Mouse (Mus musculus) intestine, postnatal 0 days (tissue): ENCODE measurements at regions not wholly inside any gene's neighbourhood (a gene's known extent, or its start where the extent isn't known, plus 50 kb on each side); places are given as distances from the start of the nearest gene placed in this dataset.
"Not testable (repeated sequence)": the region's sequence is repeated elsewhere in the genome, so short reads cannot be mapped to it uniquely, and the experiment has no call there.

Experiments
- ATAC-seq: fragments of 200-750 bp; cut with Nextera tagmentation; 2 replicates; pipeline ENCODE4 v1.8.0; 2017; ENCODE audit warnings: mild to moderate bottlenecking, moderate TSS enrichment, moderate library complexity
- H3K27ac ChIP-seq: fragments of 300-500 bp; sonication (generic); 2 replicates; pipeline ENCODE4 v1.5.1; 2014; ENCODE audit warnings: mild to moderate bottlenecking, low read depth, low read length, moderate library complexity
- H3K27me3 ChIP-seq: fragments of 300-500 bp; sonication (generic); replicated peaks from 2 replicates; pipeline ENCODE4 v1.6.1; 2014; ENCODE audit warnings: low read length, mixed read lengths; ENCODE audit not compliant: control insufficient read depth, insufficient read depth
- H3K36me3 ChIP-seq: fragments of 300-500 bp; sonication (generic); 2 replicates; pipeline ENCODE4 v1.6.1; 2014; ENCODE audit warnings: mild to moderate bottlenecking, moderate library complexity; ENCODE audit not compliant: control insufficient read depth, insufficient read depth
- H3K4me1 ChIP-seq: fragments of 300-500 bp; sonication (generic); replicated peaks from 2 replicates; pipeline ENCODE4 v1.6.1; 2014; ENCODE audit warnings: antibody characterized with exemption, low read length, mixed read lengths; ENCODE audit not compliant: control insufficient read depth, insufficient read depth
- H3K4me2 ChIP-seq: fragments of 300-500 bp; sonication (generic); replicated peaks from 2 replicates; pipeline ENCODE4 v1.6.1; 2014; ENCODE audit warnings: low read depth, mild to moderate bottlenecking, moderate library complexity
- H3K4me3 ChIP-seq: fragments of 300-500 bp; sonication (generic); 2 replicates; pipeline ENCODE4 v1.5.1; 2014; ENCODE audit warnings: low read depth, low read length
- H3K9ac ChIP-seq: fragments of 300-500 bp; sonication (generic); 2 replicates; pipeline ENCODE4 v1.6.1; 2014; ENCODE audit warnings: mild to moderate bottlenecking, low read depth, low read length
- H3K9me3 ChIP-seq: fragments of 300-500 bp; sonication (generic); 2 replicates; pipeline ENCODE4 v1.6.1; 2016; ENCODE audit warnings: mixed run types; ENCODE audit not compliant: control insufficient read depth
- CTCF ChIP-seq: sonication (generic); IDR thresholded peaks from 2 replicates; pipeline ENCODE4 v1.5.1; 2016; ENCODE audit warnings: low read depth, mild to moderate bottlenecking, control low read depth, antibody characterized with exemption, moderate library complexity
- WGBS: fragments of 180-500 bp; shearing (Covaris S2); extraction: QIAGEN DNeasy Blood & Tissue Kit; methylation state at CpG from one replicate; pipeline ENCODE4 v1.1.7; 2014; 5-methylcytosine and 5-hydroxymethylcytosine counted together

- 60% methylated on average over 2 of the region's 2 CpGs for WGBS
- Histone ChIP-seq H3K27ac (no peak overlapping the region), H3K27me3 (no peaks in the 10 kb centered on the region), H3K36me3 (no peaks in the 10 kb centered on the region), H3K9me3 (no peaks in the 10 kb centered on the region), H3K4me2 (no peak overlapping the region), H3K4me1 (no peaks in the 10 kb centered on the region), H3K9ac (no peak overlapping the region), H3K4me3 (no peak overlapping the region)
- ATAC-seq: no peak
- TF ChIP-seq CTCF: no peak
These were observed 482.7 kb upstream of the Smim15 start for GRCm38 (mm10) chr13:107561529-107561928.

- 73% methylated on average over 3 of the region's 3 CpGs for WGBS
- no peak overlapping the region for H3K27ac ChIP-seq
- H3K36me3 ChIP-seq: no peaks in the 10 kb centered on the region
- no peak for TF ChIP-seq CTCF
- no peak for ATAC-seq
- no peak overlapping the region for H3K4me2 ChIP-seq
- no peaks in the 10 kb centered on the region for H3K9me3 ChIP-seq
- no peak overlapping the region for H3K4me3 ChIP-seq
- H3K9ac ChIP-seq: no peak overlapping the region
- H3K4me1 ChIP-seq: no peaks in the 10 kb centered on the region
- H3K27me3 ChIP-seq: no peaks in the 10 kb centered on the region
These were observed 488.3 kb upstream of the Smim15 start for GRCm38 (mm10) chr13:107555958-107556357.

GRCm38 (mm10) chr13:107554091-107554490 is 490.2 kb upstream of the Smim15 start:
- Histone ChIP-seq H3K27me3 (no peaks in the 10 kb centered on the region), H3K4me1 (no peaks in the 10 kb centered on the region), H3K9ac (no peak overlapping the region), H3K4me3 (no peak overlapping the region), H3K27ac (no peak overlapping the region), H3K4me2 (no peak overlapping the region), H3K36me3 (no peaks in the 10 kb centered on the region), H3K9me3 (no peaks in the 10 kb centered on the region)
- ATAC-seq: no peak
- TF ChIP-seq CTCF: no peak
- WGBS: 83% methylated on average over 3 of the region's 3 CpGs

- no peak for ATAC-seq
These were observed 492.1 kb upstream of the Smim15 start for GRCm38 (mm10) chr13:107552165-107552564.

GRCm38 (mm10) chr13:107549995-107550394 is 494.3 kb upstream of the Smim15 start:
- H3K9me3 ChIP-seq, H3K9ac ChIP-seq, H3K4me2 ChIP-seq, H3K4me1 ChIP-seq, H3K27me3 ChIP-seq, ATAC-seq, H3K27ac ChIP-seq, H3K36me3 ChIP-seq, H3K4me3 ChIP-seq: not testable (repeated sequence)
- 87% methylated on average over 7 of the region's 7 CpGs for WGBS

More at GRCm38 (mm10) chr13:107552165-107552564, 492.1 kb upstream of the Smim15 start:
- H3K4me1 ChIP-seq: no peaks in the 10 kb centered on the region
- no peak overlapping the region for H3K4me2 ChIP-seq
- H3K36me3 ChIP-seq: no peaks in the 10 kb centered on the region
- TF ChIP-seq CTCF: no peak
- no peak overlapping the region for H3K27ac ChIP-seq
- no peaks in the 10 kb centered on the region for H3K9me3 ChIP-seq
- 92% methylated on average over 4 of the region's 4 CpGs for WGBS
- H3K9ac ChIP-seq: no peak overlapping the region
- H3K4me3 ChIP-seq: no peak overlapping the region
- H3K27me3 ChIP-seq: no peaks in the 10 kb centered on the region

GRCm38 (mm10) chr13:107547073-107547472 is 497.2 kb upstream of the Smim15 start:
- TF ChIP-seq CTCF: no peak
- no peak overlapping the region for H3K4me2 ChIP-seq
- H3K9ac ChIP-seq: no peak overlapping the region
- H3K27ac ChIP-seq: no peak overlapping the region
- no peaks in the 10 kb centered on the region for H3K27me3 ChIP-seq
- H3K4me3 ChIP-seq: no peak overlapping the region
- H3K9me3 ChIP-seq: no peaks in the 10 kb centered on the region
- H3K36me3 ChIP-seq: no peaks in the 10 kb centered on the region
- no peak for ATAC-seq
- WGBS: 85% methylated on average over 7 of the region's 7 CpGs
- no peaks in the 10 kb centered on the region for H3K4me1 ChIP-seq

- Histone ChIP-seq H3K9me3 (no peaks in the 10 kb centered on the region), H3K27ac (no peak overlapping the region), H3K4me1 (no peaks in the 10 kb centered on the region), H3K4me2 (no peak overlapping the region), H3K27me3 (no peaks in the 10 kb centered on the region), H3K4me3 (no peak overlapping the region), H3K36me3 (no peaks in the 10 kb centered on the region), H3K9ac (no peak overlapping the region)
- no peak for ATAC-seq
- TF ChIP-seq CTCF: no peak
- 62% methylated on average over 10 of the region's 10 CpGs for WGBS
These were observed 497.9 kb upstream of the Smim15 start for GRCm38 (mm10) chr13:107546181-107546900.
